Comparison of ENCODE assay signal across 16 mouse cellular contexts in the genomic region with DNA sequence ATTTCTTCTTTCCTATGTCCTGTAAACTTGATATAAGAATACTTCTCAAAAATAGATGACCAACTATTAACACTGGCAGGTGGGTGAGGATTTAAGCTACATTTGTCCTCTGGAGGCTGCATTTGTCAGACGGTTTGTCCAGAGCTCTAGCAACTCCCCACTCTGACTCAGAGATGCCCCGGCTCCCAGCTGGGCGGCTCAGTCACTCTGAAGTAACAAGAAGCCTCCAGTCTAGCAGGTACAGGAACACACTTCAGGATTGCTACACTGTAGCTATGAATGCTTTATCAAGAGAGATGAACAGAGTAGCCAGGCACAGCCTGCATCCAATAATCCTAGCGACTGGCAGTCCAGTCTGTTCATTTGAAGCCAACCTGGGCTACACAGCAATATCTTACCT.
"Had no signal": no experiment of that assay in that cellular context is flagged by ENCODE, and none has a peak within 500 bp of the region (broad histone marks: within the 10 kb centered on the region; RNA-seq: fewer than 3 reads in every experiment).

No protein-coding gene starts in this region.

- H3K27me3 ChIP-seq: limb, embryonic 13.5 days; liver, embryonic 12.5 days; liver, embryonic 15.5 days; midbrain, embryonic 12.5 days; midbrain, embryonic 15.5 days; neural tube, embryonic 13.5 days had no signal

- H3K4me2 ChIP-seq: limb, embryonic 13.5 days; liver, embryonic 12.5 days; liver, embryonic 15.5 days; midbrain, embryonic 12.5 days; midbrain, embryonic 15.5 days; neural tube, embryonic 13.5 days had no signal

- H3K9me3 ChIP-seq: limb, embryonic 10.5 days; limb, embryonic 13.5 days; liver, embryonic 12.5 days; liver, embryonic 15.5 days; midbrain, embryonic 12.5 days; midbrain, embryonic 15.5 days; neural tube, embryonic 13.5 days had no signal

- H3K4me3 ChIP-seq: layer of hippocampus, adult 2 months; limb, embryonic 10.5 days; limb, embryonic 13.5 days; liver, embryonic 12.5 days; liver, embryonic 15.5 days; midbrain, embryonic 12.5 days; midbrain, embryonic 15.5 days; myocyte; neural tube, embryonic 13.5 days had no signal

- ATAC-seq: liver, embryonic 12.5 days; midbrain, embryonic 15.5 days had no signal

- H3K27ac ChIP-seq: layer of hippocampus, adult 2 months; limb, embryonic 10.5 days; limb, embryonic 13.5 days; liver, embryonic 12.5 days; liver, embryonic 15.5 days; macrophage; midbrain, embryonic 12.5 days; midbrain, embryonic 15.5 days; neural tube, embryonic 13.5 days had no signal

- DNase-seq: kidney, adult 8-10 months; kidney, postnatal 25 days; layer of hippocampus, adult 9-11 months; liver; lung, adult 2 months; thymus, postnatal 25 days had no signal

- H3K36me3 ChIP-seq: midbrain, embryonic 15.5 days had no signal

- H3K4me1 ChIP-seq: limb, embryonic 10.5 days; liver, embryonic 12.5 days; liver, embryonic 15.5 days; midbrain, embryonic 12.5 days; midbrain, embryonic 15.5 days; neural tube, embryonic 13.5 days had no signal

- H3K9ac ChIP-seq: limb, embryonic 13.5 days; liver, embryonic 12.5 days; liver, embryonic 15.5 days; midbrain, embryonic 12.5 days; midbrain, embryonic 15.5 days; neural tube, embryonic 13.5 days had no signal
